Mouse (Mus musculus): ENCODE measurements around the gene Gna13.
A peak's percentile ranks its signal among the peaks of the same experiment; 100 is the strongest.
"Not testable (repeated sequence)": the region's sequence is repeated elsewhere in the genome, so short reads cannot be mapped to it uniquely, and the experiment has no call there.

The Gna13 gene

DNA sequence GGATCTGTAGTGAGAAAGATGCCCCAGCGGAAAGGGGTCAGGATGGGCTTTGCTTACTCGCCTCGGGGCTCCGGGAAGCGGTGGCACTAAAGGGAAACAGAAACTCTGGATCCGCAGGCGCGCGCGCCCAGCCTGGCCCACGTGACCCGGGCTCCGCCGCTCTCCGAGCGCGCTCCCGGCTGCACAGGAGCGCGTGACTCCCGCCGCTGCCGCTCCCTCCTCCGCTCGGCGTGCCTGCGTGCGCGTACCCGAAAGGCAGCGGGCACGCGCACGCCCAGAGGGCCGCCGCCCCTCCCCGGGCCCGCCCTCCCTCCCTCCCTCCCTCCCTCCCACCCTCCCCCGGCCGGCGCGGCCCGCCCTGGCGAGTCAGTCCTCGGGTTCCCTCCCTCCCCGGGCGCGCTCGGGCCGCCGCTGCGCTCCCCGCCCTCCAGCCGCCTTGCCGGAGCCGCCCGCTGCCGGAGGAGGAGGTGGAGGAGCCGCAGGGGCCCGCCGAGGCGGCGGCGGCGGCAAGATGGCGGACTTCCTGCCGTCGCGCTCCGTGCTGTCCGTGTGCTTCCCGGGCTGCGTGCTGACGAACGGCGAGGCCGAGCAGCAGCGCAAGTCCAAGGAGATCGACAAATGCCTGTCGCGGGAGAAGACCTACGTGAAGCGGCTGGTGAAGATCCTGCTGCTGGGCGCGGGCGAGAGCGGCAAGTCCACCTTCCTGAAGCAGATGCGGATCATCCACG is at the start of gene Gna13:
Gene Gna13 (plus strand): TSS at position 369 of the 728 bp plus-strand sequence.
- peak; percentile 85 for DNase-seq (ENCODE audit: low read depth, low spot score)

GRCm38 (mm10) chr11:109316921-109317320 is 45.7 kb upstream of the Gna13 start:
- DNase-seq (ENCODE audit: low read depth, low spot score), result peak; percentile 56

- DNase-seq (ENCODE audit: low read depth, low spot score), result no peak
Measured at GRCm38 (mm10) chr11:109319471-109319870, 43.2 kb upstream of the Gna13 start.

- no peak for DNase-seq (ENCODE audit: low read depth, low spot score)
Measured at GRCm38 (mm10) chr11:109319946-109320345, 42.7 kb upstream of the Gna13 start.

GRCm38 (mm10) chr11:109320361-109320933 is 42.2 kb upstream of the Gna13 start:
- no peak for DNase-seq (ENCODE audit: low read depth, low spot score)

DNA sequence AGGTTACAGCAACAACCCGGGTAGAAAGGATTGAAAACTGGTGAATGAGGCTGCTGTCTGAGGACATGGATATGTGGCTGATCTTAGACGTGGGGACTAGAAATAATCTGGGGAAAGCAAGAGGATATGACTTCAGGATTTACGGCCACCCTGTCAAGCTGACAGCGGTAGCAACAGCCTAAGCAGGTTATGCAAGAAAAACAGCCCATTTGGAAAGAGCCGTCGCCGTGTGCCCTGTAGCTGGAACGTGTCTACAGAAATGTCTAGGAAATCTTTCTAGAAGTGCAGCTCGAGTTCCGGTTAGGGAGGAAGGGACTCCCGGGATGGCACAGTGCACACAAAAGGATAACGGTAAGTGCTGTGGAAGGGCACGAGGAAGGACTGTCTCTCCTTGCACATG is 36.4 kb upstream of the Gna13 start:
- no peak for DNase-seq (ENCODE audit: low read depth, low spot score)

GRCm38 (mm10) chr11:109327381-109327780 is 35.2 kb upstream of the Gna13 start:
- DNase-seq (ENCODE audit: low read depth, low spot score), result no peak

GRCm38 (mm10) chr11:109327952-109328351 is 34.7 kb upstream of the Gna13 start:
- DNase-seq (ENCODE audit: low read depth, low spot score), result no peak

GRCm38 (mm10) chr11:109329331-109329730 is 33.3 kb upstream of the Gna13 start:
- peak; percentile 77 for DNase-seq (ENCODE audit: low read depth, low spot score)

DNA sequence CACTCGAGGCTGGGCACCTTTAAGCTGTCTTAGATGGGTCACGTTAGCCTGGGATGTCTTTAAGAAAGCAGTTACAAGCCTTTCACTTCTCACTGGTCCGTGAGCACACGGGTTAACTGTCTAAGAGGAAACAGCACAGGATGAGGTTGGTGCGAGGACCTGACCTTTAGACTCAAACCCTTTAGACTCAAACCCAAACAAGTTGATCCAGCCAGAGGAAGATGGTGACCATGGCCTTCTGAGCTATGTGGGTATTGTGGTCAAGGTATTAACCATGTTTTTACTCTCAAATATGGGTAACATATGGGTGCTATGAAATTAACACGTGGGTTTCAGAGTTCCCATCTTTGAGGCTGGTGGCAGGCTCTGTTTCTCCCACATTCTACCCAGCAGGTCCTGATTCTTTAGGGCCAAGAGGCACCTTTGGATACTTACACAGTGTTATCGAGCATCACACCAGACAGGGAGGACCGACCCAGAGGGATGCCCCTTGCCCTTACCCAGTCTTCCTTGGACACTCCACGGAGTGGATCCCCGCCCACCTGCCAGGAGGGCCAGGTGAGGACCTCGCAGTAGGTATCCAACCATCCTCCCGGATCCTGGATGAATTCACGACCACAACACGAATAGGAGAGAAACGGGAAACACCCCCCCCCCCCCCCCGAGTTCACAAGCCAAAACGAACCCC is 31.8 kb upstream of the Gna13 start:
- DNase-seq (ENCODE audit: low read depth, low spot score), result no peak

DNA sequence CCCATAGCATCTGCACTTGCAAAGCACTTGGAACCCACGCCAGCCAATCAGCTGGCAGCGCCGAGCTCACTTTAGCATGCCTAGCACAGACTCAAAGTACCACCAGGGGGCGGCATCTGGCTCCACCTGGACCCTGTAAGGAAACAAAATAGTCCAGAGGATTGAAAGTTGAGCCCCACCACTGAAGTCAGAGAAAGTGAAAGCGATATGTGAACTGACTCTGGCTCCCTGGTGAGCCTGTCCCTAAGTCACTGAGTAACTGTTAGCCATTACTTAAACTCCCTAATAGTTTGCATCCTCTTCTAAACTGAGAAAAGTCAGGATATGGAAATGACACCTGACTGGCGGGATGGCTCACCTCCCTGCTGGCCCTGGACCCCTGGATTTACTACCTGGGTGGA is 31.2 kb upstream of the Gna13 start:
- DNase-seq (ENCODE audit: low read depth, low spot score), result peak; percentile 99

DNA sequence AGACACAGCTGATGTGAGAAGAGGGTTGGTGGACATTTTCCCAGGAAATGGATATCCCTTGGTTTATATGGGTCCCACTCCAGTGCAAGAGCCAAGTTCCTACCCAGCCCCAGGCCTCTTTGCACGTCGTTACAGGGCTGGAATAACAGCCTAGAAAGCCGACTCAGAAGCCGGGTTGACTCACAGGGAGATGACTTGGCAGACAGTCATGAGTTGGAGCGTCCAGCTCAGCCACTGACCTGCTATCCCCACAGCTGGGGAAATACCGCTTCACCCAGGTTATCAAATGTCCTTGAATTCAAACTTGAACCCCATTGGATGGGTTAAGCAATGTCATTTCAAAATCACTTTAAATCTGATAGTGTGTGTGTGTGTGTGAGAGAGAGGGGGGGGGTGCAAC is 29.9 kb upstream of the Gna13 start:
- DNase-seq (ENCODE audit: low read depth, low spot score), result peak; percentile 91

DNA sequence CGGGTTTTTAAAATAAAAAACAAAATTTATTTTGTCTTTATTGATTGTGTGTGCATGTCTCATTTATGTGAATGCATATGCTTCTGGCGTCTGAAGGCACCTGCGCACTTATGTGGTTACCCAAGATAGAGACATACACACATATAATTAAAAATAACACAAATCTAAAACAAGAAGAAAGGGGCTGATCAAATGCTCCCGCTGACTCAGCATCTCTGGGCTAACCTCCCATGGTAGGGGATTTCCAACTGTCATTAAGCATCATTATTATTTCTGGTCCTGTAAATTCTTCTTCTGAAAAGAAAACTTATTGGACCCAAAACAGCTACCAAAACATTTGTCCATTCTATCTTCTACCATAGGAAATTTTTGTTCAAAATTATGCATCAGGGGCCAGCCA is 27.9 kb upstream of the Gna13 start:
- DNase-seq (ENCODE audit: low read depth, low spot score), result no peak

DNA sequence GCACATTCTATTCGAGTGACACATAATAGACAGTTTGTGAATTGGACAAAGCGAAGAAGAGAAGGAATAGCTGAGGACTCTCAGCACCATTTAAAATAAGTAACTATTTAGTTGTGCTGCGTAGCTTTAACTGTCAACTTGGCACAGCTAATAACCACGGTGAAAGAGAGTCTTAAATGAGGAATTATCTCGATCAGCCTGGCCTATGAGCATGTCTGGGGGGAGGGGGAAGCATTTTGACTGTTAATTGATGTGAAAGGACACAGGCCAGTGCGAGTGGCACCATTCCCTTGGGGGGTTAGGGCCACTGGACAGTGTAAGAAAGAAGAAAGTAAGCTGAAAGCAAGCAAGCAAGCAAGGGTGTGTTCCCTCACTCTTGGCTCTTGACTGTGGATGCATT is 26.7 kb upstream of the Gna13 start:
- no peak for DNase-seq (ENCODE audit: low read depth, low spot score)

DNA sequence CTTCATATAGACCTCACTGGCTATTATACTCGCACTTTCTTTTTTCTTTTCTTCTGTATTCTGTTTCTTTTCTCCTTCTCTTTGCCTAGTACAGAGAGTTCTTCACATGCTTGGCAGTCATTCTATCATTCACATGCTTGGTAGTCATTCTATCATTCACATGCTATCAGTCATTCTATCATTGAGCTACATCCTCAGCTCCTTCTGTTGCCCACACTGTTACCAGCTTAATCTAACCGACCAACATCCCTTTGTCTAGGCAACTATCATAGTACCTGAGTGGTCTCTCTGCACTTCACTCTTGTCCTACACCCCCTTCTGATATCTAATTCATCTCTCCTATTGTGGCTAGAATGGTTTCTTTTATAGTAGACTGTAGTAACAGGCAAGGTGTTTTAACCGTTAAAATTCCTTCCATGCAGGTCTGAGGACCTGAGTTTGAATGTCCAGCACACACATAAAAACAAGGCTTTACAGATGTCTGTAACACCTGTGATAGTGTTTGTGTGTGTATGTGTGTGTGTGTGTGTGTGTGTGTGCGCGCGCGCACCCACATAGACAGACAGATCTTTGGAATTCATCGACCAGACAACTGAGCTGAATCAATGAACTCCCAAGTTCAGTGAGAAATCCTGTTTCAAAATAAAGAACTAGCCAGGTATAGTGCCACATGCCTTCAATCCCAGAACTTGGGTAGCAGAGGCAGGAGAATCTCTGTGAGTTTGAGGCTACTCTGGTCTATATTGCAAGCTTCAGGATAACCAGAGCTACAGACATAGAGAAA is 23.3 kb upstream of the Gna13 start:
- DNase-seq (ENCODE audit: low read depth, low spot score), result no peak

GRCm38 (mm10) chr11:109340541-109340940 is 22.1 kb upstream of the Gna13 start:
- no peak for DNase-seq (ENCODE audit: low read depth, low spot score)

DNA sequence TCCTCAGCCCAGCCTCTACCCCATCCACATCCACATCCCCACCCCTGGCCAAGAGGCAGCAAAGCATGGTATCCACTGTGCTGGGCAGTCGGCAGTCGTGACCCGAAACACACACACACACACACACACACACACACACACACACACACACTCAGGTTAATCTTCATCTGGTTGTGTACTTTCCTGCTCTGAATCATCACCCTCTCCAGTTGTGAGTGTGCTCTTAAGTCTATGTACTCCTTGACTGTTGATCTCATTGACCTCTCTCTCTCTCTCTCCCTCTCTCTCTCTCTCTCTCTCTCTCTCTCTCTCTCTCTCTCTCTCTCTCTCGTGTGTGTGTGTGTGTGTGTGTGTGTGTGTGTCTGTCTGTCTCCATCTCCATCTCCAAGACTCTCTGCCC is 20.0 kb upstream of the Gna13 start:
- DNase-seq (ENCODE audit: low read depth, low spot score), result not testable (repeated sequence)

DNA sequence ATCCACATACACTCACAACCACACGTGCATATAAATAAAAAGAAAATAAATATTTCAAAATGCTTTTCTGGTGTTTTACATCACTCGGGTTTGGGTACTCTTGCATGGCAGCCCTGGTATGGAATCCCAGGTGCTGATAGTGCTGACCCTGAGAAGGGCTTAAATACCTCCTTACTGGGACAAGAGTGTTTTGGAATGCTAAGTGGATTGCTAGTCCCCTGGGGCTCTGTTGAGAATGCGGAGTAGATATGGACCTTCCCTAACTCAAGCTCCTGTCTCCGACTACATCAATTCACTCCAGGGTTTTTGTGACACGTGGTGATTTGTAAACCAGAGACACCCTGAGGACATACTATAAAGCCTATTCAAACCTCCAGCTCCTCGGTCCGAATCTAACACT is 19.1 kb upstream of the Gna13 start:
- no peak for DNase-seq (ENCODE audit: low read depth, low spot score)

DNA sequence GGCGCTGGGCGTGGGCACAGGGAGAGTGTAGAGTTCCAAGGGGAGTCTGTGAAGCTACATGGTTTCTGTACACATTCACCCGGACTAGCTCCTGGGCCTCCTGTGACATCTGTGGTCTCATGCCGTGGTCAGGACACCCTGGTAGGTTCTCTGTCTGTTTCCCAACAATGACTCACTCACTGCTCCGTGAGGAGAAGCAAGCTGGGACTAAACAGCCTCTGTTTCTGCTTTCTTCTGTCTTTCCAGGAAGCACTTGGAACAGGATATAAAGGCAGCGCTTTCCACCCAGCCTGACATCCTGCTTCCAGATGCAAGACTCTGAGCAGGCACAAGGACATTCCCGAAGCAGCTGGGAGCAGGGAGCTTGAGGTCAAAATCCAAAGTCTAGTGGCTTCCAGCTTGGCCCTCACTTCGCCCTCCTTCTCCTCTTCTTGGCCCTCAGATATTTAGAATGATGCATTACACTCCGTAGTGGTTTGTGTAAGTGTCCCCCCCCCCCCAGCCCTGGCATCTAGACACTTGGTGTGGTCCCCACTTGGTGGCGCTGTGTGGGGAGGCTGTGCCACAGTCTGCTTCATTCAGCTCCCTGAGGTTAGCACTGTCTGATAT is 18.5 kb upstream of the Gna13 start:
- DNase-seq (ENCODE audit: low read depth, low spot score), result peak; percentile 82

- DNase-seq (ENCODE audit: low read depth, low spot score), result peak; percentile 64
Measured at GRCm38 (mm10) chr11:109347242-109347959, 15.2 kb upstream of the Gna13 start.

- no peak for DNase-seq (ENCODE audit: low read depth, low spot score)
Measured at GRCm38 (mm10) chr11:109348408-109348807, 14.2 kb upstream of the Gna13 start.

Data from 3T3-L1 (cell line).